Mouse (Mus musculus) embryonic stem cell, embryonic (primary cell): ENCODE measurements around the gene Foxk1.

ENCODE experiments used
- CTCF ChIA-PET, 4 experiments: fragments of 300-600 bp in 2 of 4; fragments of 350-600 bp in 2 of 4; sonication (Branson Sonifier 250); formaldehyde crosslinking; loops; one replicate each; lab custom pipeline; 2022; ENCODE audit warnings: inconsistent platforms in 2 of 4; lab: Charles Lee
- POLR2A ChIA-PET, 4 experiments: fragments of 300-600 bp in 2 of 4; fragments of 350-600 bp in 2 of 4; sonication (Branson Sonifier 250); formaldehyde crosslinking; loops; one replicate each; lab custom pipeline; 2022; ENCODE audit warnings: antibody characterized with exemption in 4 of 4, inconsistent platforms in 1 of 4; lab: Charles Lee

Foxk1 gene

GRCm38 (mm10) chr5:142463011-142463410 lies 61.7 kb downstream of the Foxk1 start:
- CTCF ChIA-PET = interaction anchor here in 3 of 4 experiments (0.5 to 1.7 kb wide), 3 partner anchors 11 to 15 kb away, joined by 3 read pairs; no protein-coding TSS in a partner anchor
- POLR2A ChIA-PET = interaction anchor here in 3 of 4 experiments (0.7 to 4.9 kb wide), 23 partner anchors 10 to 1633 kb away, joined by 3 to 38 read pairs (median 5); partner anchors contain the start of genes Gna12 (in 1 of the 3) and Radil (in 1 of the 3)

DNA sequence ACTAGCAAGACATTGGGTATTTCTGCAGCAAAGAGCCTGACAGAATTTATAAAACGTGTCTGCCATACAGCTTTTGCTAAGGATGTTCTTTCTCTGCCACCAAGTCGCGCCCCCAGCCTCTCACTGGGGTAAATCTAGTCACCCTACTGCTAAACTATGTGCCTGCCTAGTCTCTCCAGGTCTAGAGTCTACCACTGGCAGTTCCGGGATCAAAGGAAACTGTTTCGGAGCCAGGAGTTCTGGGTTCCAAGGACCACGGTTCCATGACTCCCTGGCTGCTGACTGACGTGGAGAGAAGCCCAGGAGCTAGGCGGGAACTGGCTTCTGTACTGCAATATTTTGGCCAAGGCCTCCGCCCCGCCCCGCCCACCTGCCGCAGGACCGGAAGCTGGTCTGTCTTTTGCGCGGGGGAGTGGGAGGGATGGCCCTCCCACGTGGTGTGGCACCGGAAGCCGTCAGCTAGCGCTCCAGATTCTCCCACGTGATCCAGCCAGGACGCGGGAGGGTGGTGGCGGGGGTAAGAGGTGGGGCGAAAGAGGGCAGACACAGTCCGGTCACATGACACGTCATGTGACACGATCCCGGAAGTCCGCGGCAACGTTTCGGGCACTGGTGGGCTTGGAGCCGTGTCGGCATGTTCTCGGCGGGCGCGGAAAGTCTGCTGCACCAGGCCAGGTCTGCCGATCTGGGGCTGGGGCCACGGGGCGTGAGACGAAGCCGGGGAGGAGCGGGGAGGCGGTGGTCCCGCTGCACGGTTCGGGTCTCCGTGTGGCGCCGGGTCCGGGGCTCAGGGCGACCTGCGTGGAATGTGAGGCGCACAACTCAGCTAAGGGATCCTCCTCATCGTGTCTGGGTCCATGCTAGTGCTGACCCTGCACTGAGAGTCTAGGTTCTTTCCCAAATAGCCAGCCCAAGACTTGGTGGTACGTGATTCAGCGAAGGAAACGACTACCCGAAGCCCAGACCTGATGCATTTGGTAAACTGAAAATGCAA lies 62.5 kb downstream of the Foxk1 start, which contains the start of gene Ap5z1:
Ap5z1 (plus strand) TSS at position 484 of the 994 bp plus-strand sequence.
- CTCF ChIA-PET = interaction anchor here in 3 of 4 experiments (0.5 to 1.7 kb wide), 10 partner anchors 12 to 1574 kb away, joined by 3 to 10 read pairs (median 3); no protein-coding TSS in a partner anchor

GRCm38 (mm10) chr5:142468375-142468774 lies 67.1 kb downstream of the Foxk1 start:
- ChIA-PET POLR2A (interaction anchor here in 1 of 4 experiments (2.0 kb wide), 1 partner anchor 10 kb away, joined by 6 read pairs; no protein-coding TSS in a partner anchor), CTCF (interaction anchor here in 1 of 4 experiments (0.9 kb wide), 1 partner anchor 11 kb away, joined by 3 read pairs; no protein-coding TSS in a partner anchor)

More for the DNA sequence above, 62.5 kb downstream of the Foxk1 start, which contains the start of gene Ap5z1:
- POLR2A ChIA-PET = interaction anchor here (0.6 to 4.9 kb wide), 42 partner anchors 10 to 1878 kb away, joined by 3 to 38 read pairs (median 4); partner anchors contain the start of genes Foxk1 (in 1 of the 4), Gna12 (in 1 of the 4) and Radil (in 1 of the 4)

DNA sequence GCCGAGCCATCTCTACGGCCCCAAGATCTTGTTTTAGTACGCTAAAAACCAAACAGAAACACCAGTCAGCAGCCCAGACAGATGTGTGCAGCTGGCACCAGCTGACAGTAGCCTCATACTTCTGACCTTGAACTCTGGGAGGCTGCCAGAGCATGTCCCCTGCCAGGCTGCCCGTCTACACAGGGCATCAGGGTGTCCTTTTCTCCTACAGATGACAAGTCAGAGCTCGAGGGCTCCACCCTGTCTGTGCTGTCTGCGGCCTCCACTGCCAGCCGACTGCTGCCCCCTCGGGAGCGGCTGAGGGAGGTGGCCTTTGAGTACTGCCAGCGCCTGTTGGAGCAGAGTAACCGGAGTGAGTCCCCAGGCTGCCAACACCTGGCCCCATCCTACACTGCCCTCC lies 68.5 kb downstream of the Foxk1 start:
- ChIA-PET CTCF (interaction anchor here in 3 of 4 experiments (0.8 to 1.3 kb wide), 3 partner anchors 9 to 385 kb away, joined by 3 to 4 read pairs (median 3); no protein-coding TSS in a partner anchor), POLR2A (interaction anchor here in 3 of 4 experiments (0.7 to 2.0 kb wide), 5 partner anchors 9 to 70 kb away, joined by 3 to 6 read pairs (median 3); no protein-coding TSS in a partner anchor)

DNA sequence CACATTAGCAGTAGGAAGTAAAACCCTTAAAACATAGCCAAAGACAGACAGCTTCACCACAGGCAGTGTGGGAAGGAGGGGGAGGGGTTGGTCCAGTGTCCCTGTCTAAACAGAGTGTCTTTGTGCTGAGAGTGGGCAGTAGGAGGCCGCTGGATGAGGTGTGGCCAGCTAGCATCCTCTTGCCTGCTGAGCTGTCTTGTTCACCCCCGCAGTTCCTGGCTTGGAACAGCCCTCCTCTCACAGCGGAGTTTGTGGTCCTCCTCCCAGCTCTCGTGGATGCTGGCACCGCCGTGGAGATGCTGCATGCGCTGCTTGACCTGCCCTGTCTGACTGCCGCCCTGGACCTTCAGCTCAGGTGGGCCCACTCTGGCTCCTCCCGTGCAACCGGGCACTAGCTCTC lies 72.4 kb downstream of the Foxk1 start:
- ChIA-PET POLR2A (interaction anchor here in 2 of 4 experiments (0.7 to 1.5 kb wide), 7 partner anchors 8 to 76 kb away, joined by 3 to 4 read pairs (median 3); partner anchors contain the start of gene Papolb (in 1 of the 2)), CTCF (interaction anchor here in 2 of 4 experiments (0.7 to 2.4 kb wide), 4 partner anchors 9 to 902 kb away, joined by 3 to 7 read pairs (median 4); partner anchors contain the start of gene Radil (in 1 of the 2))

DNA sequence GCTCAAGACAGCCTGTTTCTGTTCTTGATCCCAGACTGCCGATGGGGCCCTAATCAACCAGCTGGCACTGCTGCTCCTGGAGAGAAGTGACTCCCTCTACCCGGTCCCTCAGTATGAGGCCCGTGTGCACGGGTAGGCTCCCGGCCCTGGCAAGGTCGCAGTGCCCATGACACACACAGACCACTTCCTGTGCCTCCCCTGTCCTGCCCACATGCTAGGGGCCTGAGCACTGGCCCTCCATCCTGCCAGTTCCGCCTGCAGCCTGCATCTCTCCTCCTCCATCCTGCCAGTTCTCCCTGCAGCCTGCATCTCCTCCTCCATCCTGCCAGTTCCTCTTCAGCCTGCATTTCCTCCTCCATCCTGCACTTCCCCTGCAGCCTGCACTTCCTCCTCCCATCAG lies 74.4 kb downstream of the Foxk1 start:
- CTCF ChIA-PET = interaction anchor here in 1 of 4 experiments (0.9 kb wide), 1 partner anchor 27 kb away, joined by 3 read pairs; no protein-coding TSS in a partner anchor
- POLR2A ChIA-PET = interaction anchor here in 1 of 4 experiments (0.8 to 1.1 kb wide), 2 partner anchors 10 to 12 kb away, joined by 3 read pairs; partner anchors contain the start of gene Ap5z1

GRCm38 (mm10) chr5:142477346-142477745 lies 76.0 kb downstream of the Foxk1 start:
- CTCF ChIA-PET = interaction anchor here in 2 of 4 experiments (0.6 to 1.8 kb wide), 4 partner anchors 21 to 143 kb away, joined by 3 to 5 read pairs (median 4); partner anchors contain the start of gene Radil (in 1 of the 2)
- POLR2A ChIA-PET = interaction anchor here in 2 of 4 experiments (1.0 to 2.9 kb wide), 3 partner anchors 12 to 73 kb away, joined by 3 to 8 read pairs (median 5); partner anchors contain the start of gene Radil (in 1 of the 2)

DNA sequence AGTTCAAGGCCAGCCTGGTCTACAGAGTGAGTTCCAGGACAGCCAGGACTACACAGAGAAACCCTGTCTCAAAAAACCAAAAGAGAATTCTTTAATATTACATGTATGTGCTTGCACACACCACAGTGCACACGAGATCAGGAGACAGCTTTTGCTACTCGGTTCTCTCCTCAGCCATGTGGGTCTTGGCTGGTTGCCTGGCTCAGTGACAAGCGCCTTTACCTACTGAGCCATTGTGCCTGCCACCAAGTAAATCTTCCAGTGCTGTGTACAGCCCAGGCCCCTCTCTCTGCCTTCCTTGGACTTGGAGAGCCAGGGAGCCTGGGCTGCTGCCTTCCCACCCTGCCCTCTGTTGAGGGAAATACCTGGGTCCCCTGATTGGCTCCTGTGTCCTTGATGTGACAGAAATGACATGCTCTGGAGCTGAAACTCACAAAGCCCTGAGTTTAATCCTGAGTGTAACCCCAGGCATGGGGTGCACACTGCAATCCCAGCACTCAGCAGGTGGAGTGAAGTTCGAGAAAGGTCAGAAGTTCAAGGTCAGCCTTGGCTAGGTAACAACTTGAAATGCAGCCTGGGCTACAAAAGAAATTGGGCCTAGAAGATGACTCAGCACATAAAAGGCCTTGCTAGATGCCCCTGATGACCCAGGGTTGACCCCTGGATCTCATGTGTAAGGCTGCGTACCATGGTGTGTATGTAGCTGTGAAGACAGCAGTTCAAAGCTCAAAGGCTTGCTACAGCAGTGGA lies 76.7 kb downstream of the Foxk1 start:
- ChIA-PET POLR2A (interaction anchor here in 2 of 4 experiments (1.0 to 2.9 kb wide), 6 partner anchors 9 to 72 kb away, joined by 3 to 9 read pairs (median 6); partner anchors contain the start of genes Ap5z1 (in 1 of the 2) and Radil (in 1 of the 2)), CTCF (interaction anchor here (0.6 to 2.1 kb wide), 12 partner anchors 18 to 379 kb away, joined by 3 to 9 read pairs (median 4); partner anchors contain the start of gene Radil (in 2 of the 4))

DNA sequence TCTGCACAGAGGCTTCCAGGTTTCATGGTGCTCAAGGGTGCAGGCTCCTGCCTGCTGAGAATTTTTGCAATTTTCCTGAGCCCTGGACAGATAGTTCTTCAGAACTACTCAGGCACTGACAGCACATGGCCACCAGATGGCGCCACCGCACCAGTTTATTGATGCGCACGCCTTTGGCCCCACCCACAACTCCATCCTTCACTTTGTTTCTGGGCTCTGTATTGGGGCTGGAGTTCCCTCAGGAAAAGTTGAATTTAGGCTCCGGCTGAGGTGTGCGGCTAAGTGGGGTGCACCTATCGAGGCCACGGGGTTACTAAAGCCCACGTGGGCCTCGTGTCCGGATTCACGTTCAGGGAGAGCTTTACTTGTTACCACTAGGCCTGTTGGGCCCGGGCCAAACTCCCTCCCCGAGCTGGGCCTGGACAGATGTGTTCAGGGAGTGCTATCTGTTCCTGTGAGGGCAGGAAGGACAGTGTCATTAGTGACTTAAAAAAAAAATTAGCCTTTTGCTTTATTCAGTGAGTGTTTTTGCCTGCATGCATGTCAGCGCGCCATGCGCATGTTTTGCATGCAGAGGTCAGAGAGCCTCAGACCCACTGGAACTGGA lies 77.6 kb downstream of the Foxk1 start:
- POLR2A ChIA-PET = interaction anchor here in 3 of 4 experiments (0.5 to 2.9 kb wide), 10 partner anchors 10 to 113 kb away, joined by 3 to 9 read pairs (median 4); partner anchors contain the start of genes Ap5z1 (in 2 of the 3) and Radil (in 1 of the 3)

GRCm38 (mm10) chr5:142482512-142482911 lies 81.2 kb downstream of the Foxk1 start:
- ChIA-PET CTCF (interaction anchor here (0.6 to 4.5 kb wide), 25 partner anchors 8 to 372 kb away, joined by 3 to 35 read pairs (median 4); partner anchors contain the start of gene Radil (in 3 of the 4)), POLR2A (interaction anchor here in 3 of 4 experiments (0.7 to 2.9 kb wide), 7 partner anchors 10 to 68 kb away, joined by 3 to 11 read pairs (median 4); partner anchors contain the start of gene Radil (in 2 of the 3))

More for the DNA sequence above, 77.6 kb downstream of the Foxk1 start:
- CTCF ChIA-PET = interaction anchor here (0.6 to 2.1 kb wide), 16 partner anchors 9 to 378 kb away, joined by 3 to 14 read pairs (median 4); partner anchors contain the start of gene Radil (in 3 of the 4)

- ChIA-PET POLR2A (interaction anchor here in 2 of 4 experiments (0.6 to 2.9 kb wide), 11 partner anchors 9 to 334 kb away, joined by 3 to 11 read pairs (median 4); partner anchors contain the start of genes Ap5z1 (in 1 of the 2), Papolb (in 1 of the 2), Radil (in 1 of the 2) and Tnrc18 (in 1 of the 2)), CTCF (interaction anchor here in 3 of 4 experiments (0.5 to 4.5 kb wide), 18 partner anchors 10 to 373 kb away, joined by 3 to 35 read pairs (median 4); partner anchors contain the start of gene Radil (in 3 of the 3))
Observed at GRCm38 (mm10) chr5:142483581-142483980, 82.3 kb downstream of the Foxk1 start.

- POLR2A ChIA-PET = interaction anchor here in 1 of 4 experiments (0.7 to 1.1 kb wide), 2 partner anchors 12 to 191 kb away, joined by 3 read pairs; no protein-coding TSS in a partner anchor
- CTCF ChIA-PET = interaction anchor here in 2 of 4 experiments (0.5 to 1.5 kb wide), 4 partner anchors 12 to 21 kb away, joined by 3 to 5 read pairs (median 4); no protein-coding TSS in a partner anchor
Observed at GRCm38 (mm10) chr5:142486654-142487053, 85.4 kb downstream of the Foxk1 start.

DNA sequence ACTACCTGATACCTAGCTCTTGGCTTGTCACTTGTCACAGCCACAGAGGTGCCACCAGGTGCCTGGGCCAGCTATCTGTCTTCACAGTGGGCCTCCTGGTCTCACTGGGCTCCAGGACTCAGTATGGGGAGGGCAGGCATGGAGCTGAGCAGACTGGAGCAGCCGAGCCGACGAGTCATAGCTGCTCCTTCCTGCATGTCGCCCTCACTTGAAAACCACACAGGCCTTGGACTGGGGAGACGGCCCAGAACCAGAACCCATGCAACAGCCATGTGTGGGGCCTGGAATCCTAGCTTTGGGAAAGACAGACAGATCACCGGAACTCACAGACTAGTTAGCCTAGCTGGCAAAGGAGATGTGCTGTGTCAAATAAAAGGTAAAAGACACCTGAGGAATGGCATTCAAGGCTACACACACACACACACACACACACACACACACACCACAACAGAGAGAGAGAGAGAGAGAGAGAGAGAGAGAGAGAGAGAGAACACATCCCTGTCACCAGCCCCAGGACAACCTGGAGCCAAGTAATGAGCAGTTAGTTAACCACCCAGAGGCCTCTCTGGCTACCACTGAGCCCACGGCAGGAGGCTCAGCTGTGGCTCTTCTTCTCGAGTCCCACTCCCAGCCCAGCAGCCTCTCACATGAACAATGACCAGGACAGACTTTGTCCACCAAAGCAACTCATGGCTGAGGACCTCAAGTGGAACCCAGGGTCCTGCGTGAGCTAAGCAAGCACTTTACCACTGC lies 88.8 kb downstream of the Foxk1 start:
- POLR2A ChIA-PET = interaction anchor here in 3 of 4 experiments (0.5 to 1.3 kb wide), 5 partner anchors 12 to 397 kb away, joined by 3 to 5 read pairs (median 4); no protein-coding TSS in a partner anchor
- CTCF ChIA-PET = interaction anchor here in 2 of 4 experiments (1.1 to 2.1 kb wide), 4 partner anchors 11 to 130 kb away, joined by 3 to 4 read pairs (median 4); partner anchors contain the start of gene Radil (in 1 of the 2)

DNA sequence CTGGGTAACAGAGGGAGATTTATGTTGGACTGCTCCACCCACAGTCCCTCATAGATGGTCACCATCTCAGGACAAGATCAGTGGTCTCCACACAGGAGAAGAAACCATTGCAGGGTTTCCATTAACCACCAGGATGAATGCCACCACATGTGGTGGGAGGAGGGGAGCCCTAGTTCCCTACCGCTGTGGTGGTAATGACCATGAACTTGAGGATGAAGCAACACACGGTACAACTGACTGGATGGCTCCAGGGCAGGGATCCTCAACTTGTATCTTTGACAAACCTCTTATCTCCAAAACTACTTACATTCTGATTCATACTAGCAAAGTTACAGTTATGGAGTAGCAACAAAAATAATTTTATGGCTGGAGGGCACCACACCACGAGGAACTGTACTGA lies 92.0 kb downstream of the Foxk1 start:
- POLR2A ChIA-PET = interaction anchor here in 1 of 4 experiments (1.2 to 2.0 kb wide), 4 partner anchors 10 to 56 kb away, joined by 4 to 5 read pairs (median 4); partner anchors contain the start of gene Papolb
- CTCF ChIA-PET = interaction anchor here in 2 of 4 experiments (0.6 to 1.0 kb wide), 3 partner anchors 9 to 22 kb away, joined by 3 to 4 read pairs (median 3); no protein-coding TSS in a partner anchor
